Mouse (Mus musculus) lung, postnatal 14 days (tissue): ENCODE results near the gene Mrps33.
A peak's percentile ranks its signal among the peaks of the same experiment; 100 is the strongest.

Experiments used
- DNase-seq: peaks from one replicate; pipeline ENCODE4 v3.0.0; 2021

Mrps33 gene

GRCm38 (mm10) chr6:39810612-39811116 lies at the start of gene Mrps33:
Gene Mrps33 (minus strand): TSS chr6:39810988.
- DNase-seq = peak; percentile 98

- no peak for DNase-seq
These were observed 38.9 kb upstream of the Mrps33 start for GRCm38 (mm10) chr6:39849667-39850066.

DNA sequence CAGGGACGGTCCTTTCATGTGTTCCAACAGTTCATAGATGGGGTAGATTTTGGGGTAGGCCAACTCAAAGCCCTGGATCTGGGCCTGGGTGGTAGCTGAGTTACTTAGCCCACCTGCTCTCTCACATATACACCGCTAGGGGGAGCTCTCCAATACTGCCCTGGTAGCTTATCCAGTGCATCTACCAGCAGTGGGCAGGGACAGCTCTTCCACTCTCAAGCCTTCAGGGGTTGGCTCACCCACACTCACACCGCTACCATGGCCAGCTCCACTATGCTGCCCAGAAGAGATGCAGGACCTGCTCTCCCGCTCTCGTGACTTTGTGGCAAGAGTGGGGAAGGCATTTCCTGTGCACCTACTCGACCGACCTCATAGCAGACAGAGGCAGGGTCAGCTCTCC lies 38.0 kb upstream of the Mrps33 start:
- DNase-seq = no peak

GRCm38 (mm10) chr6:39847538-39847937 lies 36.8 kb upstream of the Mrps33 start:
- no peak for DNase-seq

DNA sequence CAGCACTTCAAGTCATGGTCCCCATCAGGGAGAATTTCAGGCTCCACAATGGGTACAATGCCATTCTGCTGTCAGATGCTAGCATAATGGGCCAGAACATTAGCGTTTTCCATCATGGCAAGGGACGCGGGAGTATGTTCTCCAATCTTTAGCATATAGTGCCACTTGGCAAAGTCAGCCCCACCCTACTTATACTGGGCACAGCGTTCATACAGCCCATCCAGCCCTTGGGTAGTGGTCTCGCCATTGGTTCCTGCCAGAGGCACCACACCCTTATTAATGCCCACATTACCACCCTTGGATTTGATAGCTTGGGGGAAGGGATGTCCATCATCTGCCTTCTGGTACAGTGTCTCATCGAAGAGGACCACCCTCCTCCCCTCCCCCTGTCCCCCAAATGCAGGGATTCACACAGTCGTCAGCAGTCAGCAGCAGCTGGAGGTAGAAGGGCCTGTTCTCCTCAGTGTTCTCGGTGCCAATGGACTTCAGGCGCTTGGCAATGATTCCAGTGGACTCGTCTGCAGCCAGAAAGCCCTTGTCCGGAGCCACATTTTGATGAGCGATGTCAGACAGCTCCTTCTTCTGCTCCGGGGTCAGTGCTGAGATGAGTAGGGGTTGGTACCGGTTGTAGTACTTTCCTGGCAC lies 33.0 kb upstream of the Mrps33 start:
- DNase-seq = no peak

DNA sequence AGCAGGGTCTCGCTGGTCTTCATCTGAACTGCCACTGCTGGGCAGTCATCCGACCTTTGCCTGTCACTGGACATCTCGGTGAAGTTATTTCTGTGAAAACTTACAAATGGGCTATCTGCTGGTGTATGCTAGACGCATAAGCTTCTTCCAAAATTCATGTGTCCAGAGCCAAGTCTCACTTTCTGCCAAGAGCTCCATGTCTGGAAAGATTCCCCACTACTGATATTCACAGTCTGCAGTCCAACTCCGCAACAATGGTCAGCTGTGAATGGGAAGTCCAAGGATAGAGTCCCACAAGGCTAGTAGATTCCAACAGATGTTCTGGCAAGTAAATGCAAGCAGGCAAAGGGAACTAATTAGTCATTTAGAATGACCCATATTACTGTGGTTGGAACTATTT lies 17.9 kb upstream of the Mrps33 start:
- DNase-seq = no peak

GRCm38 (mm10) chr6:39821241-39821640 lies 10.5 kb upstream of the Mrps33 start:
- DNase-seq = no peak

DNA sequence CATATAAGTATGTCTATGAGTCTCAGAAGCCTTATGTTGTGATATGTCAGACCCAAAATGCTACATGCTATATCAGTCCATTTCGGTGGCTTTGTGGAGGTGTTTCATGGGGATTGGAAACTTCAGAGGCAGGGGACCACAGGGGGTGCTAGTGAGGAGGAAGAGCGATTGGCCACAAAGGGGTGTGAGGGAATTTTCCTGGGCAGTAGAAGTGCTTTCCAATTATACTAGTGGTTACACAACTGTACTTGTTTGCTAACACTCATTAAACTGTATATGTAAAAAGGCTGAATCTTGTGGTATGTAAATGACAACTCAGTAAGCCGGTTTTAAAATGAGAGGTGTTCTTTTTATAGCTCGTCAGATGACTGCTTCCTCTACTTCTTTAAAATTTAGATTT lies 8.1 kb upstream of the Mrps33 start:
- no peak for DNase-seq

DNA sequence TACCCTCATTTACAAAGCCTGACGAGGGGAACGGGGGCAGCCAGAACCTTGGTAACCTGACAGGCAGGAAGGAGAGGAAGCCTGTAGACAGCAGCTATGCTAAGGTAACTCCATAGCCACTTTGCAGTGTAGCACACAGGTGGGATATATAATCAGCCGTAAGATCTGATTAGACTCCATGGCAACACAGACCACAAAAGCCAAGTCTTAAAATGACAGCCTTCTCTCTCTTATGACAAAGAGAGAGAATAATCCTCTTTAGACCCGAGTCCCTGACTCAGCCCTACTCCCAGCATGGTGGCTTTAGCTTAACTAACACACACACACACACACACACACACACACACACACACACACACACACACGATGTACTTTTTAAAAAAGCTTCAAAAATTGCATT lies 2.3 kb downstream of the Mrps33 start:
- no peak for DNase-seq

GRCm38 (mm10) chr6:39807050-39807560 lies 3.7 kb downstream of the Mrps33 start:
- no peak for DNase-seq

- no peak for DNase-seq
These were observed 4.5 kb downstream of the Mrps33 start for GRCm38 (mm10) chr6:39806336-39806735.

DNA sequence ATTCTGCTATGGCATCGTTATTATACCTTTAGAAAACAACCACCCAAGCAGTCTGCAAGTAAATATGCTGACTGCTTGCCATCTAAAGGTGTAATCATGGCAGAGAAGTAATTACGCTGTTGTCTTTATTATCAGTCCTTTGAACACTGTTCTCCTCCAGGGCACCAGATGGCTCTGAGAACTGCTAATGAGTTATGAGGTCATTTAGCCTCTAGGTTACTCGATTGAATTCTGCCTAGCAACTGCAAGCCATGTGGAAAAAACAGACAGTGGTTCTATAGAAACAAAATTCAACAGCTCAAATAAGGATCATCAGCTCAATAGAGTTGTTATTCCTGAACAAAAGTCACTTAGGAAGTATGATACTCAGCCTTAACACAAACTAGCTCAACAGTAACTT lies 4.9 kb downstream of the Mrps33 start:
- DNase-seq = no peak

- no peak for DNase-seq
These were observed 9.8 kb downstream of the Mrps33 start for GRCm38 (mm10) chr6:39800977-39801376.

DNA sequence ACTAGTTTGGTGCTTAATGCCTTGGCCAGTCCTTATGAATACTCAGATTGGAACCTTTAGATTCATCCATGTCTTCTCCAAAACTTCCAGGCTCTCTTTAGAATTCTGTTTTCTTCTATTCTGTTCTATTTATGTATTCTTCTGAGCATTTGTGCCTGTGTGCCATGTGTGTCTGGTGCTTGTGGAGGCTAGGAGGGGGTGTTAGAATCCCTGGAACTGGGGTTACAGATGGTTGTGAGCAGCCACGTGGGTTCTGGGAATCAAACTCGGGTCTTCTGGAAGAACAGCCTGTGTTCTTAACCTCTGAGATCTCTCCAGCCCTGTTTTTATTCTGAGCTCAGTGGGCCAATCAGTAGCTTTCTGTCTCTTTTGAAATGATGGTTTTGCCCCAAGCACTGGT lies 13.7 kb downstream of the Mrps33 start:
- DNase-seq = no peak

GRCm38 (mm10) chr6:39796150-39796549 lies 14.6 kb downstream of the Mrps33 start:
- DNase-seq = no peak

GRCm38 (mm10) chr6:39791806-39792205 lies 19.0 kb downstream of the Mrps33 start:
- DNase-seq = no peak

DNA sequence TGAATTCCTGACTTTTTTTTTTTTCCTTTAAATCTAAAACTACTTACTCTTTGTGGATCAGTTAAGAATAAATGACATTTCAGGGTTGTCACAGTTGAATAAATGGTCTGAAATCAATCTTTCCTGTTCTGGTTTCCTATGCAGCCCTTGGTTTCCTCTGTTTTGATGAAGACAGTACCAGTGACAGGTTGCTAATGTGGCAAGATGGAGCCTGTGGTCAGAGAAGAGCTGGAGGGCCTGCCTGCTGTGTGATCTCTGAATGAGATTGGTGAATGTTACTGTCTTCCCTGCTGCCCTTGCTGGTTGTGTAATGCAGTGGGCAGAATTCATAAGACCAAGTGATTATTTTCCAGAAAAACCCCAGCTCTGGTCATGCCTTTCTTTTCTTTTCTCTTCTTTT lies 22.4 kb downstream of the Mrps33 start:
- DNase-seq = no peak

DNA sequence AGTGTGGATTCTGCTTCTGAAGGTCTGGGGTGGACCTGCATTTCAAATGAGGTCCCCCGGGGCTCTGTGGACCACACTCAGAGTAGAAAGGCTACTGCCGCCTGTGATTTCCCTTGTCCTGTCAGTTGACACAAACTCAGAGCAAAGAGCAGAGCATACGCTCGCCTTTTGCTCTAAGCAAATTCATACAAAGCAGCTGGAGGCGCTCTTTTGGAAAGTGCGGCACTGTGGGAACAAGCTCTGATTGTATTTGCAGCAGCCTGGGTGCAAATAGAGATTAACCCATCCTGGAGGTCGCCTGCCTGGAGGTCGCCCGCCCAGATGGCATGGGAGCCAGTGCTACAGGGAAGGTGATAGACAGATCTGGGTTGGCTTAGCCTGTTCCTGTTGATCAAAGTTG lies 23.0 kb downstream of the Mrps33 start:
- DNase-seq = no peak

DNA sequence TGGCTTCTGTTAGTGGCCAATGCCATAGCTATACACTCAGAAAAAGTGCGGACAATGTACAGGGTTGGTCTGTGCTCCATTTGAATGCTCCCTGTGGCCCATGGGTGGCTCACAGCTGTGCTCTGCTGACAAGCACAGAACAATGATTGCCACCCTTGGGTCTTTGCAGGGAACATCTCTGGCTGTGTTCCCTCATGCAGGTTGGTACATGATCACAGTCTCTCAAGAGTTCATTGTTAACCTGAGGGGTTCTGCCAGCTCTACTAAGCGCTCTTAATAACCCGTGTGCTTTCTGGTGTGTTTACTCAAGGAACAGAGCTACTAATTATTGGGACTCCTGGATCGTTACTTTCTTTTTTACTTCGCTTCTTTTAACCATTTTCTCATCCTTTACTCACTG lies 24.8 kb downstream of the Mrps33 start:
- DNase-seq = no peak

DNA sequence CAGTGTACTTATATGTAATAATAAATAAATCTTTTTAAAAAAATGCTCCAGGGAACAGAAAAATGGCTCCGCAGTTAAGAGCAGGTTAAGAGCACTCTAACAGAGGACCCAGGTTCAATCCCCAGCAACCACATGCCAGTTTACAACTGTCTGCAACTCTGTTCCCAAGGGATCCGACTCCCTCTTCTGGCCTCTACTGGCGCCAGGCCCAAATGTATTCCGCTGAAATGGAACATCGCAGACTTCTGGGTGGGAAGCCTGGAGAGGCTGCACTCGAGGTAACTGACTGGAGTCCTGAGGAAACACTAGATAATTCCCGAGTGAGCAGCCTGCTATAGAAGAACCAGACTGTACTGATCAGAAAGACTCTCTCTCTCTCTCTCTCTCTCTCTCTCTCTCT lies 27.3 kb downstream of the Mrps33 start:
- DNase-seq = no peak

DNA sequence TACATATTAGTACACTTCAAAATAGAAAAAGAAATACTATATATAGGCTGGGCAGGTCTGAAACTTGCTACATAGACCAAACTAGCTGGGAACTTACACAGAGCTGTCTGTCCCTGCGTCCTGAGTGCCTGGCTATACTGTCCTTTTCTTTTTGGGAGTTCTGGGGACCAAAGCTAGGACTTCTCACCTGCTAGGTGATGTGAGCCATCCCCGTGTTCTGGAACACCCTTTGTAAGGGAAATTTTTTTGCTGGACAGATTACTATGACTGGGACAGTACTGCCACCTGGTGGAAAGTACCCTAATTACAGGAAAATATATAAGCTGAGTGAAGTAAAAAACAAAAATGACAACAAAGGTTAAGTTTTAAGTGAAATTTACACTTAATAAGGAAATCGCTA lies 28.2 kb downstream of the Mrps33 start:
- DNase-seq = peak; percentile 45

- DNase-seq = peak; percentile 30
These were observed 28.8 kb downstream of the Mrps33 start for GRCm38 (mm10) chr6:39781766-39782530.

DNA sequence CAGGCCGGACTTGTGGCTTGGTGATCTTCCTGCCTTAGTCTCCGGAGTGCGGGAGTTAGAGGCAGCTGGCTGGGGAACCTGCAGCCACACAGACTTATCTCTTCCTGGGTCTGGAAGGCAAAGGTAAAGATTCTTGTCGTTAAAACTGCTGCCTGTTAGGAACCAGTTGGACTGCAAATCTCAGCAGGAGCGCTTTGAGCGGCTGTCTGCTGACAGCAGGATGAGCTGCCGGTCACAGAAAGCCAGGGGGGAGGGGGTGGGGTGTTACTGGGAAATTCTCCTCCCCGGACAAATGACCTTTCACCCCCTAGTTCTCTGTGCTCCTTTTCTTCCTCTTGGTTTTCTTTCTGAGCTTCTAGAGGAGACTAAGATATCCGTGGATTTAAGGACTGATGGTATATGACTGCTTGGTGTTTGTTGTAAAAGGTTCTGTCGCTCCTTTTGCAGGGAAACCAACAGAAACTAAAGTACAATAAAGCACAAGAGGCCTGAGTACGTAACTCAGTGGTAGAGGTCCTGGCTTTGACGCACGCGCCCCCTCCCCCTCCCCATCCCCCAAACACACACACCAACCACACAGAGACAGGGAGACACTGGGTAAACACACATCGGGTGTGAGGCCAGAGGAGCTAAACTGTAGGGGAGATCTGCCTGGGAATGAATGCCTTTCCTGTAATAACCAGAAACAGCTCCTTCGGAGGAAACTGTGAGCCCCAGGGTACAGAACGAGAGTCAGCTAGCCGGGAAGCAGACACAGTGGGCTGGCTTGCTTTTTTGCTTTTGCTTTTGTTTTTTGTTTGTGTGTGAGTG lies 29.7 kb downstream of the Mrps33 start:
- DNase-seq = peak; percentile 5
